Mouse (Mus musculus) urinary bladder, postnatal 4 days (tissue): Measurements from ENCODE around the gene Zcchc14.

Source experiments
- DNase-seq, 2 experiments: peaks; one replicate each; pipeline ENCODE4 v3.0.0; 2021 to 2022; ENCODE audit warnings: low spot score in 2 of 2

The Zcchc14 gene

DNA sequence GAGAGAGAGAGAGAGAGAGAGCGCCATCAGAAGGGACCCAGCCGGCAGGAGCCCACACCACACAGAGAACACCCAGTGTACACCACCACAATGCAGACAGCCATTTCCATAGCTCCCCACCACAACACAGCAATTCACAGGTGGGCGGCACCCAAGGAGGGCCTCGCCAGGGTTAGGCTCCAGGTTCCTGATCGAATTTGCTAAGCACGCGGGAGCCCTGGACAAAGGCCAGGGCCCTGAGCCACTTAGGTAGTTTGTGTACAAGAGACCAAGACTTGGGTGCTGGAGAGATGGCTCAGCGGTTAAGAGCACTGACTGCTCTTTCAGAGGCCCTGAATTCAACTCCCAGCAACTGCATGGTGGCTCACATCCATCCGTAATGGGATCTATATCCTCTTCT lies 100.2 kb downstream of the Zcchc14 start:
- DNase-seq = no peak

DNA sequence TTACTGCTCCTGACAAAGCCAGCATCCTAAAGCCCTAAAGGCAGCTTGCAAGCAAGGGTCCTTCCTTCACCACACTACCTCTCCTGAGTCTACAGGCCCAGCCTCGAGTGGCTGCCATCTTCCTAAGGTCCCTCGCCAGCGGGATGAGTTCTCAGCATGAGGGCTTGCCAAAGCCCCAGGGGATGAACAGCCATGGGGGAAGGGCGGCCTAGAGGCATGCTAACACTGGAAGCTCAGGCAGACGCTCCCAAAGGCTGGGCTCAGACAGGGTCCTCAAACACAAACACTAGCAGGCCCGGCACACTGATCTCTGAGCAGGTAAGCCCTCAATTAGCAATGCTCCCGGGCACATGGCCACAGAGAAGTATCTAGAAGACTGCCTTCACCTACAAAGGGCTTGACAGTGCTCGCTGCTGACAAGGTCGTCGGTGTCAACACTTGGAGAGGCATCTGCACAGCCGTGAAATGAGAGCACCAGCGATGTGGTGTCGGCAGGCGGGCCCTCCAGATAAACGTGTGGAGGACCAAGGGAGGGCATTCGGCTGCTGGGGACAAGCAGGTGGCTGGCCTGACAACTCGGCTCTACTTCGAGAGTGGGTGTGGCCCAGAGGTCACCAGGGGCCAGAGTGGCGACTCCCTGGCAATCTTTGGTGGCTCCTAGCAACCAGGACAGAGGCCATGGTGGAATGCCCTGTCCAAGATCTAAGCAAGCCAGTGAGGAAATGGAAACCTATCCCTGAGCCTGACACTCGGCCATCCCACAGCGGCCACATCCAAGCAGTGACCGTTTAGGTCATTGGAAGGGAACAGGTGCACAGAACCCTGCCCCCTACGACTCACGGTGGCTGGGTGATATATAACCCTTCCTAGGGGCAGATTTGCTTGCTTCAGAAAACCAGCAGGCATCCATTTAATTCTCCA lies 101.4 kb downstream of the Zcchc14 start:
- no peak for DNase-seq

DNA sequence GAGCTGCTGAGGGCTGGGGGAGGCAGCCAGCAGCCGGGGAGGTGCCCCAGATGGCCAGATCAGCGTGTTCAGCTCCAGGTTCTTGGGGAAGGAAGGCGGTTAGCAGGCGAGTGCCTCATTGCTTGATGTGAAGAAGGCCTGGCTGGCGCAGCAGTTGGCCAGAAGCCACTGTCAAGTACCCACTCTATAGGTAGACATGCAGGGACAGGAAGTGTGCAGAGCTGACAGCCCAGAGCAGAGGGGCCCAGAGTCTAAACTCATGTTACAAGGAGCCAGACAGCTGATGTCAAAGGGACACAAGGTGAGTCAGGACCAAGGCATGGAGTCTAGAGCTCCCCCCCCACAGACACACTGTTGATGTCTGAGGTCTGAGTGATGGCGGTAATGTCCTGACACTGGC lies 102.6 kb downstream of the Zcchc14 start:
- no peak for DNase-seq
